Mouse (Mus musculus) heart, adult 8-10 months (tissue): ENCODE results near the gene Sowaha. TPM values are rescaled to one million over a fixed set of nuclear protein-coding genes. Genes with fewer than 3 reads are reported as not detected.

Experiments
- DNase-seq: peaks from one replicate; pipeline ENCODE4 v3.0.0; 2022; ENCODE audit warnings: low spot score
- total RNA-seq, 4 experiments: library from RNA; stranded (reverse); gene quantifications; 2 replicates each; pipeline ENCODE4 v1.2.4; 2022

Gene Sowaha
- under 1 TPM; 0.22 to 0.44 (median 0.34) TPM for total RNA-seq

- DNase-seq: no peak
These were observed at the start of gene Sowaha, which contains the start of gene Gm9945 for GRCm38 (mm10) chr11:53479783-53480301. Gene Sowaha, minus strand, starts transcription at chr11:53480274. Gene Gm9945, plus strand, starts transcription at chr11:53480166.

DNA sequence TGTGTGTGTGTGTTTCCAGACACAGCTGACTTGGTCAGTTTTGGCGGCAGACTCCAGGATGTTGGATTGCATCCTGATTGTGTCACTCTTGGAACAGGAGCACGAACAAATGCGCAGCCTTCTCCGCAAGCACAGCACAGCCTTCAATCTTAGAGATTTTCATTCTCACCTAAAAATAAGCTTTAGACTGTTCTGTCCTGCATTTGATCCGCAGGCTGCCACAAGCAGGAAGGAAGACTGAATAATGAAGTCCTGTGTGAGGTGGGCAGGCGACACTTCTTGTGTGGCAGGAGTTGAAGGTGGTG is 49.1 kb upstream of the Sowaha start:
- peak; percentile 77 for DNase-seq

GRCm38 (mm10) chr11:53528397-53529252 is 48.6 kb upstream of the Sowaha start:
- DNase-seq: no peak

- peak; percentile 70 for DNase-seq
These were observed 45.4 kb upstream of the Sowaha start for GRCm38 (mm10) chr11:53525461-53525860.

- no peak for DNase-seq
These were observed 44.8 kb upstream of the Sowaha start for GRCm38 (mm10) chr11:53524905-53525304.

- DNase-seq: no peak
These were observed 43.7 kb upstream of the Sowaha start for GRCm38 (mm10) chr11:53523545-53524405.

DNA sequence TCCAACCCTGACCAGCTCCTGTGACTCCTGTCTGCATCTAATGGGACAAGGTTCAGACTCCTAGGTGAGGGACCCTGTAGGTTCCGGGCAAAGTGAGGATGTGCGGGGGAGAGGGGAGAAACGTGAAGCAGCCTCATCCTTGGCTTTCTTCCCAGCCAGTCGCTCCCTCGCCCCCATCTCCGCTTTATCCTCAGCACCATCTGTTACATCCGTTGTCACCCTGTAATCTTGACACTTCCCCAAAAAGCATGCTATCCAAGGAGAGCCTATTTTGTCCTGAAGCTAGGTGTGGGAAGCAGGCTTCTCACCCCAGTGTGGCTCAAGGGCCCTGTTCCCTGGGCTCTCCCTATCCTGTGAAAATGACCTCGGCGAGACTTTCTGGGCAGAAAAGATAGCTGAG is 42.9 kb upstream of the Sowaha start:
- DNase-seq: no peak

DNA sequence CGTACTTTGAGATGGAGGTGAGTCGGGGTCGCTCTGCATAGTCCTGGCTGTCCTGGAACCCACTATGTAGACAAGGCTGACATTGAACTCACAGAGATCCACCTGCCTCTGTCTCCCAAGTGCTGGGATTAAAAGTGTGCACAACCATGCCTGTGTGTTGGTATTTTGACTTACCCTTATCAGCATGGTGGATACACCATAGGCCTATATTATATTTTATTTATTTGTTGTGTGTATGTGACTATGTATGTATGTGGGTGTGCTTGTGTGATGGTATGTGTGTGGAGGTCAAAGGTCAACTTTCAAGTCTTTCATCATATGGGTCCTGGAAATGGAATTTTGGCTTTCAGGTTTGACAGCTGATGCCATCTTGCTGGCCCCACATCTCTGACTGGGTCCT is 42.3 kb upstream of the Sowaha start:
- no peak for DNase-seq

DNA sequence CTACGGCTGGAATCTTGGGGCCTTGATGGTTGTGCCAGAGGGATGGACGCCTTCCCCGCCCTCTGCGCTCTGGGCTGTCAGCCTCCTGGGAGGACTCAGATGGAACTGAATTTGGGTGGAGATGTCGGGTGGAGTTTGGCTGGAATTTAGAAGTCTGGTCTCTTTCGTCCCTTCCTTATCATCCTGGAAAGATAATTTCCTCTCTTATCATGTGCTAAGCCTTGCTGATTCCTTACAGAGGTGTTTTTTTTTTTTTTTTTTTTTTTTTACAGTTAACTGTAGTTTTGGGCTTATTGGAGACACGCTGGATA is 41.7 kb upstream of the Sowaha start:
- DNase-seq: peak; percentile 65

DNA sequence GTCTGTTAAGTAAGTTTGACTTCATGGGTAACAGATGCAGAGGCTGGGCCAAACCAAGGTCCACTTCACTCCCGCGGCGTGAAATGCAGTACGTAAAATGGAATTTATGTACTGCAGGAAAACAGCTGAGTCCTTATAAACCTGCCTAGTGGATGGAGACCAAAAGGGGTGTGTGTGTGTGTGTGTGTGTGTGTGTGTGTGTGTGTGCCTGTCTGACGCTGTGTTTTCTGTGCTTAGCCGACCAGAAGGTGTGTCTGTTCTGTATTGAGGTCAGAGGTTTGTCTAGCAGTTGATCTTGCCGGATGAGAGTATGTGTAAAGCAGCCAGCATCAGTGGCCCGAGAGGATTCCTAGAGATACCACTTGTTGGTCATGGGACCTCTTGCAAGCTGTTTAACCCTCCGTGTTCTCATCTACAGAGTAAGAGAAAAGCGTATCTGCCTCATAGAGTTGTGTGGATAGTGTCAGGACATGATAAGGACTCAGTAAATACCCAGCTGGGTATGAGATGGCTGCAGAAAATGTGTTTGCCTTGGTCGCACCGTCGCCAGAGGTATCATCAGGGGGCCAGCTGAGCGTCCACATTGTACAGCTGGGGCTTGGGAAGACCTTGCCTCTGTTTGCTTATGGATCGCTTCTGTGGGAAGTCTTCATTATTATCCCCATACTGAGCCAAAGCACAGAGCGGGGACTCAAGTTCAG is 41.2 kb upstream of the Sowaha start:
- no peak for DNase-seq

- peak; percentile 83 for DNase-seq
These were observed 40.3 kb upstream of the Sowaha start for GRCm38 (mm10) chr11:53520122-53520978.

DNA sequence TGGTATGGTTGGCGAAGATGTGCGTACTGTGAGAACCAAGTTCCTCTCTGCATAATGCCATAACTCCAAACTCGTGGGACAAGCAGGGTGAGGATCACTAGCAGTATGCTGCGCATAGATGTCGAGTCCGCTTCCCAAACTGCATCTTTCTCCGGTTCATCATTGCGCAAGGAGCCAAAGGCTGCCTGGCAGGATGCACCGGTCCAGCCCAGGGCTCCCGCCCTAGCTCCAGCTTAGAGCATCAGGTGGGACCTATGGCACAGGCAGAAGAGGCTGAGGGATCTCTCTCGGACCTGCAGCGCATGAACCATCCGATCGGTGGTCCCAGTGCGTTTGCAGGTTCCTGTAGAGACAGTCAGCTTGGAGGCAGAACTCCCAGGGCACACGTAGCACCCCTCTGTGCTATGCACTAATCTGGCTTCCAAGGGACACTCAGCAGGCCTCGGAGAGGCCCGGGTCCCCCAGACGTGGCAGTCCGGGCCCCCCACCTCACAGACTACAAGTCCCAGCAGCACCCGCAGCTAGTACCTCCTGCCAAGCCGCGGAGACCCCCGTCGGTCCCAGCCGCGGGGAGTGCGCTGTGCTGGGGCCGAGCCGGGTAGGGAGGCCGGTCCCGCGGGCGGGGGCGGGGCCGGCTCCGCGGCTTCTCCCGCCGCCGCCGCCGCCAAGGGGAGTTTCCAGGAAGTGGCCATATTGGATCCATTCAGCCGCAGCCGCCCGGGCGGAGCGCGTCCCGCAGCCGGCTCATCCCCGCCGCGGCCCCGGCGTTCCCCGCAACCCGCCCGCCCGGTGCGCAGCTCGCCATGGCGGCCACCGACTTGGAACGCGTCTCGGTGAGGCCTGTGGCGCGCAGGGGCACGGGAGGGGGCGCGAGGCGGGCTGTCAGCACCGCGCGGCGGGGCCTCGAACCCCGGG is 39.4 kb upstream of the Sowaha start, which contains the start of gene Sept8:
TSS of gene Sept8 (plus strand) at position 51 of the 915 bp plus-strand sequence.
- no peak for DNase-seq

GRCm38 (mm10) chr11:53518759-53519158 is 38.7 kb upstream of the Sowaha start:
- no peak for DNase-seq

GRCm38 (mm10) chr11:53516775-53517627 is 36.9 kb upstream of the Sowaha start:
- DNase-seq: no peak

- DNase-seq: no peak
These were observed 30.3 kb upstream of the Sowaha start for GRCm38 (mm10) chr11:53510351-53510750.

DNA sequence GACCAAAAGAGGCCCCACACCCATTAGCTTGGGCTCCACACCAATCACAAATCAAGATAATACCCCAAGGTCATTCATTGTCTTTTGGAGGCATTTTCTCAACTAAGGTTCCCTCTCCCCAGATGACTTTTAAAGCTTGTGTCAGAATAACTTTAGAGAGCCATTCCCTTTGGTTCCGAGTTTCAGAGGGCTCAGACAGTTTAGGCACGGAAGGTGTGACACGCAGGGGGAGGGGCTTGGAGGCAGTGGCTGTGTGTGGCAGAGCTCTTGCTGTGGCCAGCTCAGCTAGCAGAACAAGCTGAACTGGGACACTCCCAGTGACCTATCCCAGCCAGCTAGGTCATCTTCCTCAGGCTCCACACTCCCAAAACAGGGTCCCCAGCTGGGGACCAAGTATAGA is 28.5 kb upstream of the Sowaha start:
- DNase-seq: no peak

- DNase-seq: peak; percentile 87
These were observed 28.1 kb upstream of the Sowaha start for GRCm38 (mm10) chr11:53508152-53508551.

GRCm38 (mm10) chr11:53507098-53507805 is 27.2 kb upstream of the Sowaha start:
- DNase-seq: no peak
